Mouse (Mus musculus): ENCODE measurements around the gene Dhx38. TPM values are rescaled to one million over a fixed set of nuclear protein-coding genes. Genes with fewer than 3 reads are reported as not detected.
A peak's percentile ranks its signal among the peaks of the same experiment; 100 is the strongest.

Gene Dhx38
- total and polyA plus RNA-seq, 3 experiments = 8.6 to 13.2 (median 13.1) TPM

- no peaks in the 10 kb centered on the region for H3K79me2 ChIP-seq (replicated peaks; ENCODE audit: control insufficient read depth, insufficient read depth, low read length)
- TF ChIP-seq CTCF (IDR thresholded peaks at IDR 0.05) (no peak), POLR2A (IDR thresholded peaks at IDR 0.05; ENCODE audit: insufficient read depth, low read depth, low read length) (no peak), EP300 (IDR thresholded peaks at IDR 0.05; ENCODE audit: insufficient read depth, low read depth, low read length) (no peak)
- H3K9ac ChIP-seq (ENCODE audit: low read depth, low read length) = peak overlapping the region; percentile 73
- DNase-seq = no peak
- H3K27me3 ChIP-seq (ENCODE audit: control insufficient read depth, insufficient read depth, low read length) = no peaks in the 10 kb centered on the region
- peaks cover 5% of the 10 kb centered on the region for H3K4me1 ChIP-seq (ENCODE audit: control insufficient read depth, insufficient read depth, low read length)
- WGBS = 7% methylated on average over 12 of the region's 12 CpGs
- H3K4me3 ChIP-seq = peak overlapping the region; percentile 69
- H3K36me3 ChIP-seq (ENCODE audit: control insufficient read depth, insufficient read depth, low read length) = no peaks in the 10 kb centered on the region
- H3K27ac ChIP-seq = peak overlapping the region; percentile 90
- intact Hi-C loops (cut with DNase I) = loop anchor here (1.0 to 5.0 kb wide), 3 partner anchors 41 to 175 kb away; partner anchors contain the start of gene Ist1
Observed at GRCm38 (mm10) chr8:109607650-109608049, 42.0 kb upstream of the Dhx38 start.

DNA sequence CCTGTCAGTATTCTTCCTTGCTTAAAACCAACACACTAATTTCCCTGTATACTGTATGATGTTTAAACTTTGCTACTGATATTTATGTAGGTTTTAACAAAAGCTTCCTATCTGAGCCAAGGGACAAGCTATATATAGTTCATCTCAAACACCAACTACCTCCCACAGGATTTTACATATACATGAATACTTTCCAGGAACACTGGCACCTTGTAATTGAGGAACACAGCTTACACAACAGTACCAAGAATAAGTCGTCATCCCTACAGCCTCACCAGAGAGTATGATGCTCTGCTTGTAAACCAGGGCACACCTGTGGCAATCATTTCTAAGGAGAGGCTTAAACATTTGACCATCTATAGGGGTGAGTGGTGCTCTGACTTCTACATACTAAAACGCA lies 41.1 kb upstream of the Dhx38 start:
- Histone ChIP-seq H3K36me3 (ENCODE audit: control insufficient read depth, insufficient read depth, low read length) (no peaks in the 10 kb centered on the region), H3K79me2 (replicated peaks; ENCODE audit: control insufficient read depth, insufficient read depth, low read length) (no peaks in the 10 kb centered on the region), H3K4me3 (no peak overlapping the region), H3K27me3 (ENCODE audit: control insufficient read depth, insufficient read depth, low read length) (no peaks in the 10 kb centered on the region), H3K27ac (no peak overlapping the region), H3K4me1 (ENCODE audit: control insufficient read depth, insufficient read depth, low read length) (peaks cover 5% of the 10 kb centered on the region), H3K9ac (ENCODE audit: low read depth, low read length) (no peak overlapping the region)
- 82% methylated on average over 2 of the region's 2 CpGs for WGBS
- TF ChIP-seq CTCF (IDR thresholded peaks at IDR 0.05) = no peak
- TF ChIP-seq POLR2A (IDR thresholded peaks at IDR 0.05; ENCODE audit: insufficient read depth, low read depth, low read length) = no peak
- no peak for TF ChIP-seq EP300 (IDR thresholded peaks at IDR 0.05; ENCODE audit: insufficient read depth, low read depth, low read length)
- no peak for DNase-seq
- intact Hi-C loops (cut with DNase I) = loop anchor here (5.0 kb wide), 2 partner anchors 86 to 176 kb away; partner anchors contain the start of gene Ist1

GRCm38 (mm10) chr8:109595854-109596253 lies 30.2 kb upstream of the Dhx38 start:
- WGBS = 51% methylated on average over 8 of the region's 8 CpGs
- Histone ChIP-seq H3K4me1 (ENCODE audit: control insufficient read depth, insufficient read depth, low read length) (no peaks in the 10 kb centered on the region), H3K9ac (ENCODE audit: low read depth, low read length) (no peak overlapping the region), H3K79me2 (replicated peaks; ENCODE audit: control insufficient read depth, insufficient read depth, low read length) (no peaks in the 10 kb centered on the region), H3K36me3 (ENCODE audit: control insufficient read depth, insufficient read depth, low read length) (no peaks in the 10 kb centered on the region), H3K27me3 (ENCODE audit: control insufficient read depth, insufficient read depth, low read length) (no peaks in the 10 kb centered on the region), H3K4me3 (no peak overlapping the region), H3K27ac (no peak overlapping the region)
- peak; percentile 24 to 64 for DNase-seq
- TF ChIP-seq POLR2A (IDR thresholded peaks at IDR 0.05; ENCODE audit: insufficient read depth, low read depth, low read length) (no peak), CTCF (IDR thresholded peaks at IDR 0.05) (peak; percentile 89)
- intact Hi-C loops (cut with DNase I) = no loop called here

GRCm38 (mm10) chr8:109593117-109593788 lies 27.6 kb upstream of the Dhx38 start:
- DNase-seq = no peak
- Histone ChIP-seq H3K4me1 (ENCODE audit: control insufficient read depth, insufficient read depth, low read length) (no peaks in the 10 kb centered on the region), H3K9ac (ENCODE audit: low read depth, low read length) (no peak overlapping the region), H3K36me3 (ENCODE audit: control insufficient read depth, insufficient read depth, low read length) (no peaks in the 10 kb centered on the region), H3K27ac (no peak overlapping the region), H3K4me3 (no peak overlapping the region), H3K27me3 (ENCODE audit: control insufficient read depth, insufficient read depth, low read length) (no peaks in the 10 kb centered on the region), H3K79me2 (replicated peaks; ENCODE audit: control insufficient read depth, insufficient read depth, low read length) (no peaks in the 10 kb centered on the region)
- WGBS = 76% methylated on average over 6 of the region's 6 CpGs
- peak; percentile 63 for TF ChIP-seq CTCF (IDR thresholded peaks at IDR 0.05)
- no peak for TF ChIP-seq POLR2A (IDR thresholded peaks at IDR 0.05; ENCODE audit: insufficient read depth, low read depth, low read length)
- no peak for TF ChIP-seq EP300 (IDR thresholded peaks at IDR 0.05; ENCODE audit: insufficient read depth, low read depth, low read length)
- intact Hi-C loops (cut with DNase I) = no loop called here

- Histone ChIP-seq H3K27ac (no peak overlapping the region), H3K9ac (ENCODE audit: low read depth, low read length) (no peak overlapping the region), H3K79me2 (replicated peaks; ENCODE audit: control insufficient read depth, insufficient read depth, low read length) (no peaks in the 10 kb centered on the region), H3K4me1 (ENCODE audit: control insufficient read depth, insufficient read depth, low read length) (no peaks in the 10 kb centered on the region), H3K4me3 (no peak overlapping the region), H3K27me3 (ENCODE audit: control insufficient read depth, insufficient read depth, low read length) (no peaks in the 10 kb centered on the region), H3K36me3 (ENCODE audit: control insufficient read depth, insufficient read depth, low read length) (no peaks in the 10 kb centered on the region)
- TF ChIP-seq POLR2A (IDR thresholded peaks at IDR 0.05; ENCODE audit: insufficient read depth, low read depth, low read length) (no peak), EP300 (IDR thresholded peaks at IDR 0.05; ENCODE audit: insufficient read depth, low read depth, low read length) (no peak), CTCF (IDR thresholded peaks at IDR 0.05) (no peak)
- intact Hi-C loops (cut with DNase I) = no loop called here
- 85% methylated on average over 5 of the region's 5 CpGs for WGBS
- no peak for DNase-seq
Observed at GRCm38 (mm10) chr8:109592164-109592563, 26.5 kb upstream of the Dhx38 start.

DNA sequence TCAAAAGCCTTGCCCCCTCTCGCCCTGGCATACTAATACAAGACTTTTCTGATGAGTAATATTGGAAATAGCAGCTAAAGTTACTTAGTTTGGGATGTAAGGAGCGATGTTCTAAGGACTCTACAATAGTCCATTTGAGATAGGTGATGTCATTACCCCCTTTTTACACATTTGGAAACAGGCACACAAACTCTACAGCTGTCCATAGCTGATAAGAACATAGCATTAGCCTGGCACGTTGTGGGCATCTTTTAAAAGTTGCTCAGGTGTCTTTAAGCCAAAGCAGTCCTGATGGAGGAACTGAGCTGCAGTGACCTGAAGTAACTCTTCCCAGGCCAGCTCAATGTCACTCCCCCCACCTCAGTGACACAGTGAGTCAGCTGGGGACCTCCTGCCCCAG lies 25.7 kb upstream of the Dhx38 start:
- Histone ChIP-seq H3K4me3 (no peak overlapping the region), H3K79me2 (replicated peaks; ENCODE audit: control insufficient read depth, insufficient read depth, low read length) (no peaks in the 10 kb centered on the region), H3K4me1 (ENCODE audit: control insufficient read depth, insufficient read depth, low read length) (no peaks in the 10 kb centered on the region), H3K9ac (ENCODE audit: low read depth, low read length) (no peak overlapping the region), H3K27me3 (ENCODE audit: control insufficient read depth, insufficient read depth, low read length) (no peaks in the 10 kb centered on the region), H3K27ac (no peak overlapping the region), H3K36me3 (ENCODE audit: control insufficient read depth, insufficient read depth, low read length) (no peaks in the 10 kb centered on the region)
- WGBS = 83% methylated on average over 3 of the region's 3 CpGs
- TF ChIP-seq POLR2A (IDR thresholded peaks at IDR 0.05; ENCODE audit: insufficient read depth, low read depth, low read length) (no peak), CTCF (IDR thresholded peaks at IDR 0.05) (no peak), EP300 (IDR thresholded peaks at IDR 0.05; ENCODE audit: insufficient read depth, low read depth, low read length) (no peak)
- intact Hi-C loops (cut with DNase I) = no loop called here
- DNase-seq = no peak
